20 mouse cellular contexts compared by ENCODE assay signal in the genomic region with DNA sequence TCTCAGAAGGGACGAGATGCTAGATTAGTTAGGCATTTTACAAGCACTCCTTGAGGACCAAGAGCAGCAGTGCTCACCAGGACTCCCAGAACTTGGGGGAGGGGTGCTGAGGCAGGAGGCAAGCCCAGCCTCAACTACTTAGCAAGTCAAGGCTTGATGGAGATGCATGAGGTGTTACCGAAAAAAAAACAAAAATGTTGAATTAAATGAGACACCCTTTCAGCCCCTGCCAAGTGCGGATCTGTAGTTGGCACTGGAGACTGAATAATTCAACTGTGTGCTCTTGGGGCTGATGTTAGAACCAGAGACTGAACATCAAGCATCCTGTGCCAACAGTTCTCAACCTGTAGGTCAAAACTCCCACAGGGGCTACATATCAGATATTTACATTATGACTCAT. TPM values are rescaled to one million over a fixed set of nuclear protein-coding genes. Genes with fewer than 3 reads are reported as not detected.
DNase-seq lines count a peak whose midpoint lies in the region; ATAC-seq and TF ChIP-seq lines count a peak whose summit lies in the region.
"Had no signal": no experiment of that assay in that cellular context is flagged by ENCODE, and none has a peak within 500 bp of the region (broad histone marks: within the 10 kb centered on the region; RNA-seq: fewer than 3 reads in every experiment).

No protein-coding gene starts in this region.

- WGBS in forebrain, embryonic 15.5 days, result 31% methylated on average over 3 of the region's 3 CpGs
- WGBS in forebrain, embryonic 10.5 days, result 63% methylated on average over 3 of the region's 3 CpGs
- 21% methylated on average over 3 of the region's 3 CpGs for WGBS in lung, embryonic 16.5 days
- WGBS in limb, embryonic 14.5 days, result 32% methylated on average over 3 of the region's 3 CpGs

- no peaks in the 10 kb centered on the region for H3K27me3 ChIP-seq in forebrain, embryonic 15.5 days
- peaks cover 16% of the 10 kb centered on the region; the same call in 1 of the 2 replicates for H3K27me3 ChIP-seq in forebrain, embryonic 10.5 days (ENCODE audit: poor library complexity, severe bottlenecking)
- H3K27me3 ChIP-seq in lung, embryonic 16.5 days (ENCODE audit: control insufficient read depth, insufficient read depth, low read depth, low read length), result no peaks in the 10 kb centered on the region
- no peaks in the 10 kb centered on the region for H3K27me3 ChIP-seq in limb, embryonic 14.5 days (ENCODE audit: control insufficient read depth, insufficient read depth, low read length)
- H3K27me3 ChIP-seq: embryonic facial prominence, embryonic 15.5 days; forebrain, embryonic 13.5 days; hindbrain, embryonic 15.5 days had no signal

- H3K4me1 ChIP-seq in forebrain, embryonic 15.5 days, result peaks cover 7% of the 10 kb centered on the region
- H3K4me1 ChIP-seq in forebrain, embryonic 10.5 days, result no peaks in the 10 kb centered on the region
- peaks cover 7% of the 10 kb centered on the region; the same call in 1 of the 2 replicates for H3K4me1 ChIP-seq in lung, embryonic 16.5 days (replicated peaks; ENCODE audit: control insufficient read depth, insufficient read depth, low read length)
- H3K4me1 ChIP-seq in limb, embryonic 14.5 days (ENCODE audit: control insufficient read depth, insufficient read depth, low read length), result peaks cover 6% of the 10 kb centered on the region
- H3K4me1 ChIP-seq: heart, embryonic 13.5 days had no signal

- TF ChIP-seq POLR2A in limb, embryonic 14.5 days (IDR thresholded peaks at IDR 0.05; ENCODE audit: borderline replicate concordance, extremely low read depth, insufficient read depth, insufficient read length), result no peak

- no peak for DNase-seq in forebrain, embryonic 10.5 days (ENCODE audit: extremely low spot score, low spot score)
- no peak for DNase-seq in lung, postnatal 14 days
- peak; percentile 43 for DNase-seq in limb, embryonic 14.5 days (ENCODE audit: low spot score)
- DNase-seq in left cerebral cortex, adult 2 months (ENCODE audit: extremely low spot score in 1 of 2, low spot score in 2 of 2), result no peak
- DNase-seq: adrenal gland, adult 8-10 months; adrenal gland, postnatal 36 days; cerebellum, adult 11 months; cerebellum, adult 8-10 months; cerebellum, postnatal 36 days; gastrocnemius, postnatal 14 days; heart, postnatal 36 days had no signal

- no peaks in the 10 kb centered on the region for H3K36me3 ChIP-seq in forebrain, embryonic 15.5 days
- H3K36me3 ChIP-seq in forebrain, embryonic 10.5 days (replicated peaks), result no peaks in the 10 kb centered on the region
- H3K36me3 ChIP-seq in lung, embryonic 16.5 days (ENCODE audit: control insufficient read depth, insufficient read depth, low read length), result no peaks in the 10 kb centered on the region
- no peaks in the 10 kb centered on the region for H3K36me3 ChIP-seq in limb, embryonic 14.5 days (ENCODE audit: control insufficient read depth, insufficient read depth, low read length)
- H3K36me3 ChIP-seq: embryonic facial prominence, embryonic 15.5 days; G1E; heart, embryonic 13.5 days; hindbrain, embryonic 15.5 days had no signal

- no peak overlapping the region for H3K9ac ChIP-seq in forebrain, embryonic 15.5 days (replicated peaks)
- H3K9ac ChIP-seq in lung, embryonic 16.5 days (ENCODE audit: low read length), result no peak overlapping the region
- no peak overlapping the region for H3K9ac ChIP-seq in limb, embryonic 14.5 days (ENCODE audit: low read depth, low read length, severe bottlenecking)
- H3K9ac ChIP-seq: embryonic facial prominence, embryonic 15.5 days; forebrain, embryonic 13.5 days; heart, embryonic 13.5 days; hindbrain, embryonic 15.5 days had no signal

- 0 out of 2 replicates have a peak, but pooled peaks have one; percentile 35 for ATAC-seq in forebrain, embryonic 15.5 days (replicated peaks)
- 0 out of 2 replicates have a peak, but pooled peaks have one; percentile 13 for ATAC-seq in lung, embryonic 16.5 days (ENCODE audit: low read depth)
- ATAC-seq in limb, embryonic 14.5 days (ENCODE audit: low FRiP score, low read depth), result no peak
- ATAC-seq: forebrain, embryonic 13.5 days; intestine, embryonic 16.5 days had no signal

- H3K27ac ChIP-seq in forebrain, embryonic 15.5 days (replicated peaks), result no peak overlapping the region
- no peak overlapping the region for H3K27ac ChIP-seq in forebrain, embryonic 10.5 days
- no peak overlapping the region for H3K27ac ChIP-seq in lung, embryonic 16.5 days (ENCODE audit: low read length)
- H3K27ac ChIP-seq in limb, embryonic 14.5 days (replicated peaks; ENCODE audit: low read depth, low read length), result no peak overlapping the region
- H3K27ac ChIP-seq in left cerebral cortex, adult 2 months, result no peak overlapping the region
- H3K27ac ChIP-seq: embryonic facial prominence, embryonic 15.5 days; forebrain, embryonic 13.5 days; heart, embryonic 13.5 days; hindbrain, embryonic 15.5 days had no signal

- H3K4me3 ChIP-seq in forebrain, embryonic 15.5 days, result no peak overlapping the region
- no peak overlapping the region for H3K4me3 ChIP-seq in forebrain, embryonic 10.5 days
- H3K4me3 ChIP-seq in lung, embryonic 16.5 days (ENCODE audit: low read length), result no peak overlapping the region
- no peak overlapping the region for H3K4me3 ChIP-seq in limb, embryonic 14.5 days (replicated peaks; ENCODE audit: low read length)
- H3K4me3 ChIP-seq in left cerebral cortex, adult 2 months, result no peak overlapping the region
- H3K4me3 ChIP-seq: embryonic facial prominence, embryonic 15.5 days; erythroblast, embryonic 14.5 days; forebrain, embryonic 13.5 days; heart, embryonic 13.5 days; hindbrain, embryonic 15.5 days had no signal

- no peaks in the 10 kb centered on the region for H3K9me3 ChIP-seq in forebrain, embryonic 15.5 days
- peaks cover 4% of the 10 kb centered on the region; the same call in 1 of the 2 replicates for H3K9me3 ChIP-seq in forebrain, embryonic 10.5 days
- H3K9me3 ChIP-seq in lung, embryonic 16.5 days (ENCODE audit: control insufficient read depth, low read length), result peaks cover 9% of the 10 kb centered on the region; the same call in 1 of the 2 replicates
- peaks cover 8% of the 10 kb centered on the region; the same call in 1 of the 2 replicates for H3K9me3 ChIP-seq in limb, embryonic 14.5 days (ENCODE audit: control insufficient read depth, low read length)
- H3K9me3 ChIP-seq: embryonic facial prominence, embryonic 15.5 days had no signal

- no peak for TF ChIP-seq CTCF in left cerebral cortex, adult 2 months (IDR thresholded peaks at IDR 0.05)

- intact Hi-C loops in left cerebral cortex, adult 2 months (cut with DNase I), result loop anchor here (10.0 kb wide), 1 partner anchor 171 kb away; no protein-coding TSS in a partner anchor

- no peak overlapping the region for H3K4me2 ChIP-seq in forebrain, embryonic 15.5 days (replicated peaks)
- H3K4me2 ChIP-seq in lung, embryonic 16.5 days (ENCODE audit: low read depth, low read length), result no peak overlapping the region
- no peak overlapping the region for H3K4me2 ChIP-seq in limb, embryonic 14.5 days (replicated peaks; ENCODE audit: low read depth, low read length, severe bottlenecking)
- H3K4me2 ChIP-seq: embryonic facial prominence, embryonic 15.5 days; forebrain, embryonic 13.5 days; heart, embryonic 13.5 days; hindbrain, embryonic 15.5 days had no signal

RNA-seq across cellular contexts. Expression of gene Castor2, which starts 33.2 kb away (rescaled TPM):
- 27.6 and 28.3 TPM in 2 replicates for polyA plus RNA-seq in forebrain, embryonic 15.5 days (2015; fragmentation: Nextera tagmentation; extraction: Ambion mirVana)
- polyA plus RNA-seq in forebrain, embryonic 10.5 days (2016; fragmentation: Nextera tagmentation; extraction: Ambion mirVana), result 7.9 and 8.8 TPM in 2 replicates
- polyA plus RNA-seq in lung, embryonic 16.5 days (2015; fragmentation: Nextera tagmentation; extraction: Ambion mirVana), result 3.6 and 4.3 TPM in 2 replicates
- polyA plus RNA-seq in limb, embryonic 14.5 days (2012; rRNA removed), result 10.3 and 13.4 TPM in 2 replicates
- polyA plus RNA-seq in limb, embryonic 14.5 days (2014; fragmentation: Nextera tagmentation; extraction: Ambion mirVana), result 10.8 and 11.5 TPM in 2 replicates
- total RNA-seq in left cerebral cortex, adult 2 months (2021), result 10 to 100 TPM; 86.7 to 93.1 TPM
- polyA plus RNA-seq: G1E had no signal
